Mouse (Mus musculus): ENCODE measurements at regions not wholly inside any gene's neighbourhood (a gene's known extent, or its start where the extent isn't known, plus 50 kb on each side); places are given as distances from the start of the nearest gene placed in this dataset.
"Not testable (repeated sequence)": the region's sequence is repeated elsewhere in the genome, so short reads cannot be mapped to it uniquely, and the experiment has no call there.

- peak; percentile 3 to 58 for DNase-seq (ENCODE audit: low spot score in 2 of 2)
Observed at GRCm38 (mm10) chr10:50370611-50371010, 221.9 kb upstream of the Ascc3 start.

DNA sequence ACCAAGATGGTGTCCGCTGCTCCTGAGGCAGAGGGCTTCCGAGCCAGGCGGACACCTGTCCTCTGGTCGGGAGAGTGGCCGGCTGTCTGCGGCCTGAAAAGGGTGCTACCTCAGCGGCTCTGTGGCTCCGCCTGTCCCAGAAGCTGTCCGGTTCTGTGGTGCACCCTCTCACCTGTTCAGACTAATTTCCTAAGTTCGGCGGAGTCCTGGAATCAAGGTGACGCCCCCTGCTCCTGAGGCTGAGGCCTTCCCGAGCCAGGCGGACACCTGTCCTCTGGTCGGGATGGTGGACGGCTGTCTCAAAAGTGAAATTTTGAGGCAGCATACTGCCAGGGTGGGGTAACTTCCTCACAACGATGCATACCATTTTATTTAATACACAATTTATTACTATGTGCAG lies 199.9 kb upstream of the Ascc3 start:
- DNase-seq (ENCODE audit: low spot score in 2 of 2): not testable (repeated sequence)

Measured in layer of hippocampus, postnatal 14 days (tissue).